ENCODE assay signal across 8 mouse cellular contexts in the genomic region with DNA sequence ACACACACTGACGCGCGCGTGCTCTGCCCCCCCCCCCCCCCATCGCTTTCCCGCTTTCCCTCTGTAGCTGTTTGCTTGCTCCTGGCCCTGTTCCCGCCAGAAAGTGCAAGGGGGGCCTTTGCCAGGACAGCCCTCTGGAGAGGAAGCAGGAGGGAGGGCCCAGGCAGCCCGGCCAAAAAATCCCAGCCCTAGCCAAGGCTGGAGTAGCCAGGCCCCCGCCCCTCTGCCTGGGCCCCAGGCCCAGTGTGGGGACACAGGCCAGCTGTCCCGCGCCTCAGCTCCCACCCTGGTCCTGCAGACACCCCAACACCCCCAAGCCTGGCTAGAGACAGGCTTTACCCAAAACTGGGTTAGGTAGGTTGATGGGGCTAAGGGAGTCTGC. TPM values are rescaled to one million over a fixed set of nuclear protein-coding genes. Genes with fewer than 3 reads are reported as not detected.
DNase-seq lines count a peak whose midpoint lies in the region; ATAC-seq lines count a peak whose summit lies in the region.

No protein-coding gene starts in this region.

- DNase-seq in MN1 (ENCODE audit: low spot score): peak; percentile 72
- peak; percentile 82 to 85 for DNase-seq in cerebellum, postnatal 14 days
- DNase-seq in gastrocnemius, postnatal 10 days: peak; percentile 88
- DNase-seq in left cerebral cortex, adult 18-20 months (ENCODE audit: low spot score in 2 of 2): peak; percentile 35 to 40
- peak; percentile 98 for DNase-seq in lung, postnatal 10 days
- DNase-seq in right cerebral cortex, postnatal 14 days: peak; percentile 68
- no peak for DNase-seq in T-cell, adult 2 months (ENCODE audit: low spot score)

- peak overlapping the region; percentile 93 for H3K4me2 ChIP-seq in hindbrain, embryonic 16.5 days (ENCODE audit: low read length)

- H3K36me3 ChIP-seq in hindbrain, embryonic 16.5 days (ENCODE audit: control insufficient read depth, insufficient read depth, low read length): no peaks in the 10 kb centered on the region

- peak overlapping the region; percentile 75 for H3K9ac ChIP-seq in hindbrain, embryonic 16.5 days (ENCODE audit: low read depth, low read length)

- H3K27me3 ChIP-seq in hindbrain, embryonic 16.5 days (replicated peaks; ENCODE audit: control insufficient read depth, insufficient read depth, low read length): no peaks in the 10 kb centered on the region

- no peaks in the 10 kb centered on the region for H3K9me3 ChIP-seq in hindbrain, embryonic 16.5 days (ENCODE audit: control insufficient read depth, low read length)

- H3K27ac ChIP-seq in hindbrain, embryonic 16.5 days (ENCODE audit: low read depth, low read length): peak overlapping the region; percentile 44; the same call in 1 of the 2 replicates

- 8% methylated on average over 7 of the region's 11 CpGs for WGBS in hindbrain, embryonic 16.5 days

- peak overlapping the region; percentile 51 for H3K4me3 ChIP-seq in hindbrain, embryonic 16.5 days (ENCODE audit: low read length)

- H3K4me1 ChIP-seq in hindbrain, embryonic 16.5 days (ENCODE audit: control insufficient read depth, insufficient read depth, low read depth, low read length): peaks cover 15% of the 10 kb centered on the region

- ATAC-seq in hindbrain, embryonic 16.5 days: peak; percentile 91

RNA-seq across cellular contexts. Expression of gene Eln, which starts 0.4 kb away (rescaled TPM):
- 100 to 1,000 TPM; 199 to 219 TPM for total RNA-seq in gastrocnemius, postnatal 10 days (2021)
- 25.1 and 26.7 TPM in 2 replicates for polyA plus RNA-seq in hindbrain, embryonic 16.5 days (2015; fragmentation: Nextera tagmentation; extraction: Ambion mirVana)
- total RNA-seq in left cerebral cortex, adult 18-20 months (2021): 1 to 10 TPM; 7.3 to 7.5 TPM

RNA-seq across cellular contexts. Expression of gene Limk1, which starts 59.1 kb away (rescaled TPM):
- 10 to 100 TPM in 1 of 2 experiments, 1 to 10 TPM in 1; 8.4 to 11.4 TPM for total RNA-seq in gastrocnemius, postnatal 10 days (2021)
- 22.0 and 22.1 TPM in 2 replicates for polyA plus RNA-seq in hindbrain, embryonic 16.5 days (2015; fragmentation: Nextera tagmentation; extraction: Ambion mirVana)
- 10 to 100 TPM; 59.8 to 63.7 TPM for total RNA-seq in left cerebral cortex, adult 18-20 months (2021)

Comparison
In these comparisons a context has a peak if more than half of its experiments do, and no peak if none do; other contexts are left out.
1. RNA of gene Eln, which starts 0.4 kb away (total RNA-seq): 199 to 219 TPM in gastrocnemius, postnatal 10 days; 7.3 to 7.5 TPM in left cerebral cortex, adult 18-20 months; every median in the first group is over 10 times any median in the second.
2. RNA of gene Limk1, which starts 59.1 kb away (total RNA-seq): 59.8 to 63.7 TPM in left cerebral cortex, adult 18-20 months; 8.4 to 11.4 TPM in gastrocnemius, postnatal 10 days; every median in the first group is over 4 times any median in the second.